Mouse (Mus musculus): ENCODE data around the gene Gm9844. TPM values are rescaled to one million over a fixed set of nuclear protein-coding genes. Genes with fewer than 3 reads are reported as not detected.
A peak's percentile ranks its signal among the peaks of the same experiment; 100 is the strongest.
"Not testable (repeated sequence)": the region's sequence is repeated elsewhere in the genome, so short reads cannot be mapped to it uniquely, and the experiment has no call there.

Gm9844 gene
- total RNA-seq, 2 experiments from 2014 or later: 1.4 TPM; not detected in 1

DNA sequence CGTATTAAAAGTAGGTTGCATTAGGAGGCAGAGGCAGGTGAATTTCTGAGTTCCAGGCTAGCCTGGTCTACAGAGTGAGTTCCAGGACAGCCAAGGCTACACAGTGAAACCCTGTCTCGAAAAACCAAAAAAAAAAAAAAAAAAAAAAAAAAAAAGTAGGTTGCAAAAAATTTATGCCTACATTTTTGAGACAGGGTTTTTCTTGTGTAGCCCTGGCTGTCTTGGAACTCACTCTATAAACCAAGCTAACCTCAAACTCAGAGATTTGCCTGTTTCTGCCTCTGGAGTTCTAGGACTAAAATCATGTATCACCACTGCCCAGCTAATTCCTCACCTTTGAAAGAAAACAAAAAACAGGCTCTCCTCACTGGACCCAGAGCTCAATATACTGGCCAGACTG lies 33.7 kb downstream of the Gm9844 start:
- not testable (repeated sequence) for ATAC-seq (replicated peaks; ENCODE audit: low FRiP score, poor library complexity, severe bottlenecking)

DNA sequence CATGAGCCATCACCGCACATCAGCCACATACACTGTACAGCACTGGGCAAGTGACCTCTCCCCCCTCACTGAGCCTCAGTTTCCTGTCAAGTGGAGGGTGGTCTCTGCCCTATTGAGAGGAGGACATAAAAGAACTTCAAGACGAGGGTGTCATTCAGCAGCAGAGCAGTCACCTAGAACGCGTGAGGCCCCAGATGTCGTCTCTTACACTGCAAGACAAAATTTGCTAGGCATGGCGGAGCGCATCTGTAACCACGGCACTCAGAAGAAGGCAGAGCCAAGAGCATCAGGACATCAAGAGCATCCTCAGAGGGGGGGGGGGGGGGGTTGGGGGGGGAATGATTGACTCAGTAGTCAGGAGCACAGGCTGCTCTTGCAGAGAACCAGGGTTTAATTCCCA lies 34.3 kb downstream of the Gm9844 start:
- ATAC-seq (replicated peaks; ENCODE audit: low FRiP score, poor library complexity, severe bottlenecking): no peak

- ATAC-seq (replicated peaks; ENCODE audit: low FRiP score, poor library complexity, severe bottlenecking): no peak
These were observed 35.2 kb downstream of the Gm9844 start, which contains the start of gene Cd79a for GRCm38 (mm10) chr7:24897224-24897623. Gene Cd79a, plus strand, starts transcription at chr7:24897381.

DNA sequence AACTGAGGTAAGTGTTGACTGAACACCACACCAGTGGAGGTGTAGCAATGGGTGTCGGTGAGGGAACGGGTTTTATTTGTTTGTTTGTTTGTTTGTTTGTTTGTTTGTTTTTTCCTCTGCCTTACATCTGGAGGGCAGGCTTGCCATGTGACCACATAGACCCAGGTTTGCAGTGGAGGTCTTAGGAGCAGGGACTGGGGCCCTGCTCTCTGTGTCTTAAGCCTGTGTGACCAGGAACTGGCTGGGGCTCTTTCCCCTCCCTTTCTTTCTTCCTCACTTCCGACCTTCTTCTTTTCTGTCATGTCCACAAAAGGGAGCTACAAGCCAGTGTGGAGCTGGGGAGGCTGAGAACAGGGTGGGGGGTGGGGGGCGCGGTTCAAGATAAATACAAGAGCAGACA lies 35.9 kb downstream of the Gm9844 start:
- no peak for ATAC-seq (replicated peaks; ENCODE audit: low FRiP score, poor library complexity, severe bottlenecking)

- no peak for ATAC-seq (replicated peaks; ENCODE audit: low FRiP score, poor library complexity, severe bottlenecking)
These were observed 39.1 kb downstream of the Gm9844 start for GRCm38 (mm10) chr7:24901114-24901513.

GRCm38 (mm10) chr7:24901842-24902241 lies 39.8 kb downstream of the Gm9844 start:
- no peak for ATAC-seq (replicated peaks; ENCODE audit: low FRiP score, poor library complexity, severe bottlenecking)

- ATAC-seq (replicated peaks; ENCODE audit: low FRiP score, poor library complexity, severe bottlenecking): no peak
These were observed 40.2 kb downstream of the Gm9844 start for GRCm38 (mm10) chr7:24902264-24902629.

GRCm38 (mm10) chr7:24902630-24903443 lies 40.8 kb downstream of the Gm9844 start, which contains the start of gene Arhgef1:
Gene Arhgef1, plus strand, starts transcription at chr7:24902912.
- ATAC-seq (replicated peaks; ENCODE audit: low FRiP score, poor library complexity, severe bottlenecking): peak; percentile 56

DNA sequence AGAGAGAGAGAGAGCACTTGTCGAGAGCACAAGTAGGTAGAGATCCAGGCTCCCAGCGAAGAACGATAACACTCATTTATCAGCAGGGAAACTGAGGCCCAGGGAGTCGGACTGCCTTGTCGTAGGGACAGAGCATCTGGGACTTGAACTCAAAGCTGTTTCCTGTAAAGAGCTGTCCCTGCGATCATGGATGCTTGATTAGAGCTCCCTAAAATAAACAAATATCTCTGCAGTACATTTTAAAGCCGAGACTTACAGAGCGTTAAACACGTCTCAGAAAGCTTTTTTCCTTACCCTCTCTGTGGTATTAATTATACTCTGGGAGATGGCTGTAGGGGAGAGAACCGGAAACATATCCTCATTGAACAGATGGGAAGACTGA lies 41.4 kb downstream of the Gm9844 start:
- ATAC-seq (replicated peaks; ENCODE audit: low FRiP score, poor library complexity, severe bottlenecking): no peak

DNA sequence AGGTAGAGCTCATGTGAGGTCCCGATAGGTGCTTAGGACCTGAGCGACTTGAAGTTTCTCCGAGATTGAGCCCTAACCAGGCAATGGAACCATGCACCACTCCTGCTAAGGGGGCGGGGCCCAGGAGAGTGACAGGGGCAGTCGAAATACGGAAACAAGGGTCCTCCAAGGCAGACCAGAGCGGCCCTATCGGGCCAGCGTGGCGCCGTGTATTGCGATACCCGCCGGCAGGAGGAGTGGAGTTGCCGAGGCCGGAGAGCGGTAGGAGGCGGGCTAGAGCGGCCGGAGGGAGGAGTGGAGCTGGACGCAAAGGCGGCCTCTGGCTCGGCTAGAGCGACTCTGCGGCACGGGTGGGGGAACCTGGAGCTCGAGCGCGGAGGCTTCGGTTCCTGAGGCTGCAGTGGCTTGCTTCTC lies 42.1 kb downstream of the Gm9844 start:
- ATAC-seq (replicated peaks; ENCODE audit: low FRiP score, poor library complexity, severe bottlenecking): peak; percentile 89

- ATAC-seq (replicated peaks; ENCODE audit: low FRiP score, poor library complexity, severe bottlenecking): peak; percentile 69
These were observed 42.9 kb downstream of the Gm9844 start for GRCm38 (mm10) chr7:24904936-24905335.

DNA sequence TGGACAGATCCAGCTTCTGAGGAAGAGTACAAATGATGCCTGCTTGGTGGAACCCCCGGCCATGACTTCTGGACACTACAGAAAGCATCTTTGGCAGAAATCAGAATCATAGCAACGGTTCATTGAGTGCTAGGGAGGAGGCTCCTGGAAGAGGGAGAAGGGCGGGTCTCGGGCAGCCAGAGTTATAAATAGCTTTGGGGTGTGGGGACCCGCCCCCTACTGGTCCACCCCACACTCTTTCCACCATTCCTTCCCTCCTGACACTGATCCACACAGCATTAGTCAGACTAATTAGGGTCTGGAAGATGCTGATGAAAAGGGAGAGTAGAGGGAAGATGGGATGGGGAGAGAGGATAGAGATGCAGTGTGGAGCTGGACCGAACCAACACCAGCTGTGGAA lies 44.5 kb downstream of the Gm9844 start:
- ATAC-seq (replicated peaks; ENCODE audit: low FRiP score, poor library complexity, severe bottlenecking): no peak

GRCm38 (mm10) chr7:24907211-24907748 lies 45.3 kb downstream of the Gm9844 start:
- ATAC-seq (replicated peaks; ENCODE audit: low FRiP score, poor library complexity, severe bottlenecking): no peak

Other genes with a start within 250 kb of the Gm9844 start
- not detected in 2 replicates for gene Lypd3, start 225.7 kb upstream of the Gm9844 start, total RNA-seq (2015; ENCODE audit: low replicate concordance)
- not detected in 2 replicates for gene Lypd3, start 225.7 kb upstream of the Gm9844 start, total RNA-seq (2017; ENCODE audit: low replicate concordance)
- gene Tex101, start 185.5 kb upstream of the Gm9844 start, total RNA-seq (2015; ENCODE audit: low replicate concordance): not detected in 2 replicates
- gene Tex101, start 185.5 kb upstream of the Gm9844 start, total RNA-seq (2017; ENCODE audit: low replicate concordance): not detected in 2 replicates
- not detected in 2 replicates for gene BC049730, start 153.0 kb upstream of the Gm9844 start, total RNA-seq (2015; ENCODE audit: low replicate concordance)
- not detected in 2 replicates for gene BC049730, start 153.0 kb upstream of the Gm9844 start, total RNA-seq (2017; ENCODE audit: low replicate concordance)
- not detected in 2 replicates for gene Gm4763, start 135.3 kb upstream of the Gm9844 start, total RNA-seq (2015; ENCODE audit: low replicate concordance)
- gene Gm4763, start 135.3 kb upstream of the Gm9844 start, total RNA-seq (2017; ENCODE audit: low replicate concordance): not detected in 2 replicates
- 66.3 and 90.3 TPM in 2 replicates for gene Cd177, start 101.9 kb upstream of the Gm9844 start, total RNA-seq (2015; ENCODE audit: low replicate concordance)
- 93.1 and 113 TPM in 2 replicates for gene Cd177, start 101.9 kb upstream of the Gm9844 start, total RNA-seq (2017; ENCODE audit: low replicate concordance)
- 5.4 and 9.2 TPM in 2 replicates for gene Ceacam10, start 85.0 kb upstream of the Gm9844 start, total RNA-seq (2015; ENCODE audit: low replicate concordance)
- 3.9 and 9.7 TPM in 2 replicates for gene Ceacam10, start 85.0 kb upstream of the Gm9844 start, total RNA-seq (2017; ENCODE audit: low replicate concordance)
- not detected in 2 replicates for gene Lypd4, start 7.7 kb downstream of the Gm9844 start, total RNA-seq (2015; ENCODE audit: low replicate concordance)
- not detected in 2 replicates for gene Lypd4, start 7.7 kb downstream of the Gm9844 start, total RNA-seq (2017; ENCODE audit: low replicate concordance)
- gene Dmrtc2, start 7.8 kb downstream of the Gm9844 start, total RNA-seq (2015; ENCODE audit: low replicate concordance): not detected in 2 replicates
- gene Dmrtc2, start 7.8 kb downstream of the Gm9844 start, total RNA-seq (2017; ENCODE audit: low replicate concordance): not detected in 2 replicates
- gene Rps19, start 22.2 kb downstream of the Gm9844 start, total RNA-seq (2015; ENCODE audit: low replicate concordance): 474 and 634 TPM in 2 replicates
- 204 and 237 TPM in 2 replicates for gene Rps19, start 22.2 kb downstream of the Gm9844 start, total RNA-seq (2017; ENCODE audit: low replicate concordance)
- gene Cd79a, start 35.2 kb downstream of the Gm9844 start, total RNA-seq (2015; ENCODE audit: low replicate concordance): 0.84 and 0.96 TPM in 2 replicates
- 0.43 TPM in 1 of 2 replicates, not detected in the other for gene Cd79a, start 35.2 kb downstream of the Gm9844 start, total RNA-seq (2017; ENCODE audit: low replicate concordance)
- 39.7 and 42.3 TPM in 2 replicates for gene Arhgef1, start 40.7 kb downstream of the Gm9844 start, total RNA-seq (2015; ENCODE audit: low replicate concordance)
- 25.0 and 31.2 TPM in 2 replicates for gene Arhgef1, start 40.7 kb downstream of the Gm9844 start, total RNA-seq (2017; ENCODE audit: low replicate concordance)
- gene Gm4881, start 82.3 kb downstream of the Gm9844 start, total RNA-seq (2015; ENCODE audit: low replicate concordance): not detected in 2 replicates
- gene Gm4881, start 82.3 kb downstream of the Gm9844 start, total RNA-seq (2017; ENCODE audit: low replicate concordance): not detected in 2 replicates
- 11.7 and 35.0 TPM in 2 replicates for gene Rabac1, start 110.5 kb downstream of the Gm9844 start, total RNA-seq (2015; ENCODE audit: low replicate concordance)
- 11.0 and 11.3 TPM in 2 replicates for gene Rabac1, start 110.5 kb downstream of the Gm9844 start, total RNA-seq (2017; ENCODE audit: low replicate concordance)
- gene Atp1a3, start 143.7 kb downstream of the Gm9844 start, total RNA-seq (2015; ENCODE audit: low replicate concordance): 11.5 and 14.6 TPM in 2 replicates
- gene Atp1a3, start 143.7 kb downstream of the Gm9844 start, total RNA-seq (2017; ENCODE audit: low replicate concordance): 3.8 and 4.9 TPM in 2 replicates
- 4.0 and 8.1 TPM in 2 replicates for gene Grik5, start 210.1 kb downstream of the Gm9844 start, total RNA-seq (2015; ENCODE audit: low replicate concordance)
- gene Grik5, start 210.1 kb downstream of the Gm9844 start, total RNA-seq (2017; ENCODE audit: low replicate concordance): 6.6 and 14.4 TPM in 2 replicates
- gene Zfp574, start 210.4 kb downstream of the Gm9844 start, total RNA-seq (2015; ENCODE audit: low replicate concordance): 1.9 and 2.7 TPM in 2 replicates
- gene Zfp574, start 210.4 kb downstream of the Gm9844 start, total RNA-seq (2017; ENCODE audit: low replicate concordance): 2.0 and 2.1 TPM in 2 replicates